Mouse (Mus musculus) bone marrow, adult 2 months (tissue): ENCODE measurements at regions not wholly inside any gene's neighbourhood (a gene's known extent, or its start where the extent isn't known, plus 50 kb on each side); places are given as distances from the start of the nearest gene placed in this dataset.
"Not testable (repeated sequence)": the region's sequence is repeated elsewhere in the genome, so short reads cannot be mapped to it uniquely, and the experiment has no call there.

ENCODE experiments used
- CTCF ChIP-seq: fragments of 200-500 bp; IDR thresholded peaks from 2 replicates; pipeline ENCODE4 v1.5.1; 2011; ENCODE audit warnings: low read length, control low read depth; ENCODE audit not compliant: control insufficient read depth, insufficient read depth
- POLR2A ChIP-seq: fragments of 200-500 bp; IDR thresholded peaks from 2 replicates; pipeline ENCODE4 v1.6.1; 2011; ENCODE audit warnings: low read depth, mild to moderate bottlenecking, control low read depth, low read length, borderline replicate concordance; ENCODE audit not compliant: control insufficient read depth

- TF ChIP-seq POLR2A, CTCF: not testable (repeated sequence)
Measured at GRCm38 (mm10) chr14:53785547-53785946, 468.4 kb downstream of the Dad1 start.
